Comparison of ENCODE assay signal across 9 mouse cellular contexts in the genomic region with DNA sequence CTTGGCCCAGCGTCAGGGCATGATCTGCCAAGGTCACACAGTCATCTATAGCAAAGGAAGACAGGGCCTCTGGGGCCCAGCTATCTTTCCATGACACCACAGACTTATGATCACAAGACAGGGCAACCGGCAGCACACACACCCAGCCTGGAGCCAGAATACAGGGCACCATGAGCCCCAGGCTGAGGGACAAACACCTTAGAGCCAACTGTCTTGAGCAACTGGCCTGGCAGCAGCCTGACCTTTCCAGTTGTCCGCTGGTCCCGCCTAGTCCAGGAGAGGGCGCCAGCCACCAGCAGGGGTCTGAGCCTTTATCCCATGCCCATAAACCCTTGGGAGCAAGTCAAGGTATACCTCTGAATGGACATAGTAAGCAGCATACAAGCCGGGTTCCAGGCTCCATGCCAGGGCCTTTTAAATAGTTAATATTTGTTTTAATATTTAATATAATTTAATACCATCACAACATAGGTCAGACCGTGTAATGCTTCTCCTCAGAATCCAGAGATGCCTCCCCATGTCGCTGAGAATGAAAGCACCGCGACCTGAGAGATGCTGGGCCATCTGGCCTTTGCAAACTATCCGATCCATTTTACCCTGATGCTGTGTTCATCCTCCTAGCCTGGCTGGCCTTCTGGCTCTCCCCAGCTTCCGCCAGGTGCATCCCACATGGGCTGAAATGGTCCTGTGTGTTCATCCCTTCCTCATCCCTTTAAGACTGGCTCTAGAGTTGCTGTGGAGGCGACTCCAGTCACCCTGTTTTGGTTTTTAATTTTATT. TPM values are rescaled to one million over a fixed set of nuclear protein-coding genes. Genes with fewer than 3 reads are reported as not detected.
DNase-seq lines count a peak whose midpoint lies in the region; TF ChIP-seq lines count a peak whose summit lies in the region.
"Had no signal": no experiment of that assay in that cellular context is flagged by ENCODE, and none has a peak within 500 bp of the region (broad histone marks: within the 10 kb centered on the region; RNA-seq: fewer than 3 reads in every experiment).

No protein-coding gene starts in this region.

- no peaks in the 10 kb centered on the region for H3K36me3 ChIP-seq in heart, adult 2 months (ENCODE audit: control insufficient read depth, insufficient read depth, low read length)
- H3K36me3 ChIP-seq: liver, embryonic 15.5 days had no signal

- intact Hi-C loops in left cerebral cortex, postnatal 4 days (cut with DNase I): no loop called here
- intact Hi-C loops in heart, adult 2 months (cut with DNase I): loop anchor here (5.0 kb wide), 1 partner anchor 36 kb away; no protein-coding TSS in a partner anchor

- no peaks in the 10 kb centered on the region for H3K27me3 ChIP-seq in cerebellum, adult 2 months (ENCODE audit: control insufficient read depth, insufficient read depth, low read length)
- H3K27me3 ChIP-seq in heart, adult 2 months (ENCODE audit: control insufficient read depth, insufficient read depth, low read length): no peaks in the 10 kb centered on the region

- H3K9ac ChIP-seq in heart, adult 2 months (ENCODE audit: low read depth, low read length): no peak overlapping the region
- H3K9ac ChIP-seq: liver, embryonic 15.5 days had no signal

- WGBS in cerebellum, adult 2 months: 22% methylated on average over 13 of the region's 13 CpGs
- WGBS in heart, adult 2 months: 53% methylated on average over 13 of the region's 13 CpGs
- 53% methylated on average over 13 of the region's 13 CpGs for WGBS in lung, adult 2 months

- peak overlapping the region; percentile 92 for H3K27ac ChIP-seq in cerebellum, adult 2 months (ENCODE audit: insufficient read depth, low read length)
- peak overlapping the region; percentile 77 for H3K27ac ChIP-seq in heart, adult 2 months
- H3K27ac ChIP-seq: liver, embryonic 15.5 days had no signal

- H3K4me1 ChIP-seq in cerebellum, adult 2 months (ENCODE audit: control insufficient read depth, insufficient read depth, low read length): peaks cover 41% of the 10 kb centered on the region
- peaks cover 5% of the 10 kb centered on the region for H3K4me1 ChIP-seq in heart, adult 2 months (ENCODE audit: control insufficient read depth, insufficient read depth, low read length)
- no peaks in the 10 kb centered on the region for H3K4me1 ChIP-seq in lung, adult 2 months (ENCODE audit: control insufficient read depth, insufficient read depth, low read length)

- no peak overlapping the region for H3K4me3 ChIP-seq in cerebellum, adult 2 months (replicated peaks; ENCODE audit: insufficient read depth, low read depth, low read length)
- no peak overlapping the region for H3K4me3 ChIP-seq in heart, adult 2 months
- no peak overlapping the region for H3K4me3 ChIP-seq in lung, adult 2 months (replicated peaks; ENCODE audit: extremely low read depth, low read depth, low read length)
- H3K4me3 ChIP-seq: liver, embryonic 15.5 days had no signal

- DNase-seq in left cerebral cortex, postnatal 4 days: peak; percentile 56
- DNase-seq in left cerebral cortex, adult 11 months (ENCODE audit: low spot score): no peak
- DNase-seq in MN1 (ENCODE audit: low spot score): peak; percentile 75
- DNase-seq in cerebellum, adult 2 months: peak; percentile 77 to 80
- DNase-seq in heart, adult 2 months: peak; percentile 78 to 84
- DNase-seq in lung, adult 2 months: no peak
- no peak for DNase-seq in spleen, postnatal 36 days (ENCODE audit: low spot score in 2 of 2)
- no peak for DNase-seq in frontal cortex, postnatal 10 days (ENCODE audit: low spot score in 2 of 2)

- TF ChIP-seq EP300 in heart, adult 2 months (IDR thresholded peaks at IDR 0.05; ENCODE audit: insufficient read depth, low read depth, low read length): peak; percentile 89

- H3K79me2 ChIP-seq in heart, adult 2 months (replicated peaks; ENCODE audit: control insufficient read depth, insufficient read depth, low read length): peaks cover 2% of the 10 kb centered on the region; the same call in 1 of the 2 replicates

- no peak for TF ChIP-seq POLR2A in cerebellum, adult 2 months (IDR thresholded peaks at IDR 0.05; ENCODE audit: borderline replicate concordance, insufficient read depth, low read length)
- no peak for TF ChIP-seq POLR2A in heart, adult 2 months (IDR thresholded peaks at IDR 0.05; ENCODE audit: insufficient read depth, low read depth, low read length)
- TF ChIP-seq POLR2A in lung, adult 2 months (IDR thresholded peaks at IDR 0.05; ENCODE audit: borderline replicate concordance, extremely low read depth, low read depth, low read length): no peak

- TF ChIP-seq CTCF in cerebellum, adult 2 months (IDR thresholded peaks at IDR 0.05; ENCODE audit: borderline replicate concordance, insufficient read depth, low read depth, low read length): peak; percentile 49; the same call in 1 of the 2 replicates
- peak; percentile 86 for TF ChIP-seq CTCF in heart, adult 2 months (IDR thresholded peaks at IDR 0.05)
- TF ChIP-seq CTCF in lung, adult 2 months (IDR thresholded peaks at IDR 0.05; ENCODE audit: insufficient read depth, low read length): peak; percentile 43

RNA-seq across cellular contexts. Expression of gene Speg, which starts 3.6 kb away (rescaled TPM):
- 100 to 1,000 TPM; 131 to 143 TPM for total RNA-seq in left cerebral cortex, postnatal 4 days (2021)
- polyA plus RNA-seq in cerebellum, adult 2 months (2012; rRNA removed): 122 and 143 TPM in 2 replicates
- total RNA-seq in heart, adult 2 months (2021): 100 to 1,000 TPM; 131 to 135 TPM
- 94.0 and 109 TPM in 2 replicates for polyA plus RNA-seq in heart, adult 2 months (2012; rRNA removed)
- polyA plus RNA-seq in lung, adult 2 months (2012; rRNA removed): 31.5 and 35.0 TPM in 2 replicates

RNA-seq across cellular contexts. Expression of gene Des, which starts 11.4 kb away (rescaled TPM):
- 1 to 10 TPM; 1.6 to 2.5 TPM for total RNA-seq in left cerebral cortex, postnatal 4 days (2021)
- 2.0 and 2.1 TPM in 2 replicates for polyA plus RNA-seq in cerebellum, adult 2 months (2012; rRNA removed)
- total RNA-seq in heart, adult 2 months (2021): 1,000 to 10,000 TPM; 1,224 to 1,521 TPM
- 719 and 781 TPM in 2 replicates for polyA plus RNA-seq in heart, adult 2 months (2012; rRNA removed)
- polyA plus RNA-seq in lung, adult 2 months (2012; rRNA removed): 107 and 185 TPM in 2 replicates

RNA-seq across cellular contexts. Expression of gene Dnpep, which starts 53.7 kb away (rescaled TPM):
- total RNA-seq in left cerebral cortex, postnatal 4 days (2021): 10 to 100 TPM; 87.9 to 96.9 TPM
- 87.0 and 87.1 TPM in 2 replicates for polyA plus RNA-seq in cerebellum, adult 2 months (2012; rRNA removed)
- total RNA-seq in heart, adult 2 months (2021): 10 to 100 TPM; 70.3 to 84.6 TPM
- 123 and 136 TPM in 2 replicates for polyA plus RNA-seq in heart, adult 2 months (2012; rRNA removed)
- polyA plus RNA-seq in lung, adult 2 months (2012; rRNA removed): 104 and 129 TPM in 2 replicates

Comparison
In these comparisons a context has a peak if more than half of its experiments do, and no peak if none do; other contexts are left out.
1. DNase-seq: peak in left cerebral cortex, postnatal 4 days (single experiment), MN1 (single experiment), cerebellum, adult 2 months (2 of 2) and heart, adult 2 months (2 of 2); none in left cerebral cortex, adult 11 months (single experiment), lung, adult 2 months (single experiment), spleen, postnatal 36 days (0 of 2) and frontal cortex, postnatal 10 days (0 of 2).
2. RNA of gene Des, which starts 11.4 kb away (polyA plus RNA-seq): 719 to 781 TPM in heart, adult 2 months and 107 to 185 TPM in lung, adult 2 months; 2.0 to 2.1 TPM in cerebellum, adult 2 months; every median in the first group is over 10 times any median in the second.
3. Peak in every context shown above with its lines, with median percentiles within 50 percentile points of each other: CTCF ChIP-seq.